8 mouse cellular contexts compared by ENCODE assay signal in the genomic region with DNA sequence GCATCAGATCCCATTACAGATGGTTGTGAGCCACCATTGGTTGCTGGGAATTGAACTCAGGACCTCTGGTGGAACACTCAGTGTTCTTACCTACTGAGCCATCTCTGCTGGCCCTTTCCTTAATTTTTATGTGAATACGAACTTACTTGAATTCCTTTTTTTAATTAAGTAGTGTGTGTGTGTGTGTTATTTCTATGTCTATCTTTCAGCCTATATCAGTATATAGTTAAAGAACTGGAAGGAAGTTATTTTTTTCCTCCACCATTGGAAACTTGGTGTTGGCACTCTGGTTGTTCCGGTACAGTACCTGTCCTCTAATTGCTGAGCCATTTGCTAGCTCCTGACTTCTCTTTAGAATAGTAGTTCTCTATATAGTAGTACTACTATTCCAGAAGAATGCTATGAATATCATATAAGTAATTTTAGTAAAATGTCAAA. TPM values are rescaled to one million over a fixed set of nuclear protein-coding genes. Genes with fewer than 3 reads are reported as not detected.
DNase-seq lines count a peak whose midpoint lies in the region; ATAC-seq and TF ChIP-seq lines count a peak whose summit lies in the region.

No protein-coding gene starts in this region.

- intact Hi-C loops in left cerebral cortex, adult 2 months (cut with DNase I), result no loop called here
- intact Hi-C loops in left cerebral cortex, postnatal 4 days (cut with DNase I), result no loop called here

- H3K9me3 ChIP-seq in hindbrain, embryonic 14.5 days (ENCODE audit: control insufficient read depth, low read length), result no peaks in the 10 kb centered on the region
- no peaks in the 10 kb centered on the region for H3K9me3 ChIP-seq in midbrain, embryonic 12.5 days

- peaks cover 2% of the 10 kb centered on the region; the same call in 1 of the 2 replicates for H3K4me1 ChIP-seq in cortical plate, adult 2 months (ENCODE audit: control insufficient read depth, insufficient read depth, low read length)
- peaks cover 7% of the 10 kb centered on the region for H3K4me1 ChIP-seq in hindbrain, embryonic 14.5 days (replicated peaks; ENCODE audit: control insufficient read depth, insufficient read depth, low read length)
- H3K4me1 ChIP-seq in midbrain, embryonic 12.5 days, result peaks cover 9% of the 10 kb centered on the region

- H3K9ac ChIP-seq in hindbrain, embryonic 14.5 days, result peak overlapping the region; percentile 38
- H3K9ac ChIP-seq in midbrain, embryonic 12.5 days (replicated peaks), result no peak overlapping the region

- H3K27ac ChIP-seq in left cerebral cortex, adult 2 months, result peak overlapping the region; percentile 99; the same call in 1 of the 2 replicates
- H3K27ac ChIP-seq in cortical plate, adult 2 months (ENCODE audit: insufficient read depth, low read length), result no peak overlapping the region
- no peak overlapping the region; the same call in 1 of the 2 replicates for H3K27ac ChIP-seq in hindbrain, embryonic 14.5 days
- no peak overlapping the region for H3K27ac ChIP-seq in midbrain, embryonic 12.5 days (replicated peaks)

- peak overlapping the region; percentile 51 for H3K4me2 ChIP-seq in hindbrain, embryonic 14.5 days (replicated peaks)
- peak overlapping the region; percentile 49 for H3K4me2 ChIP-seq in midbrain, embryonic 12.5 days (replicated peaks)

- no peaks in the 10 kb centered on the region for H3K36me3 ChIP-seq in hindbrain, embryonic 14.5 days (replicated peaks; ENCODE audit: control insufficient read depth, insufficient read depth)
- H3K36me3 ChIP-seq in midbrain, embryonic 12.5 days, result no peaks in the 10 kb centered on the region

- DNase-seq in left cerebral cortex, adult 2 months (ENCODE audit: extremely low spot score in 1 of 2, low spot score in 2 of 2), result no peak
- DNase-seq in left cerebral cortex, postnatal 4 days, result no peak
- no peak for DNase-seq in hindbrain, embryonic 14.5 days (ENCODE audit: low spot score)
- no peak for DNase-seq in left cerebral cortex, adult 18-20 months (ENCODE audit: low spot score in 2 of 2)

- no peak for TF ChIP-seq POLR2A in cortical plate, adult 2 months (IDR thresholded peaks at IDR 0.05; ENCODE audit: extremely low read depth, insufficient read depth, low read length)

- ATAC-seq in hindbrain, embryonic 14.5 days (ENCODE audit: low FRiP score), result no peak
- no peak for ATAC-seq in midbrain, embryonic 12.5 days (ENCODE audit: low FRiP score, low read depth)
- ATAC-seq in megakaryocyte-erythroid progenitor cell, adult 5-6 weeks (replicated peaks; ENCODE audit: low FRiP score, low TSS enrichment, poor library complexity, severe bottlenecking), result no peak
- no peak for ATAC-seq in megakaryocyte progenitor cell, adult 5-6 weeks (replicated peaks; ENCODE audit: poor library complexity)

- no peaks in the 10 kb centered on the region for H3K27me3 ChIP-seq in hindbrain, embryonic 14.5 days (ENCODE audit: control insufficient read depth, insufficient read depth, low read length)
- no peaks in the 10 kb centered on the region for H3K27me3 ChIP-seq in midbrain, embryonic 12.5 days

- H3K4me3 ChIP-seq in left cerebral cortex, adult 2 months, result peak overlapping the region; percentile 53
- H3K4me3 ChIP-seq in cortical plate, adult 2 months (ENCODE audit: insufficient read depth, low read length), result peak overlapping the region; percentile 49; the same call in 1 of the 2 replicates
- H3K4me3 ChIP-seq in hindbrain, embryonic 14.5 days (replicated peaks; ENCODE audit: low read length), result peak overlapping the region; percentile 37
- H3K4me3 ChIP-seq in midbrain, embryonic 12.5 days, result peak overlapping the region; percentile 52

- no peak for TF ChIP-seq CTCF in left cerebral cortex, adult 2 months (IDR thresholded peaks at IDR 0.05)
- TF ChIP-seq CTCF in cortical plate, adult 2 months (IDR thresholded peaks at IDR 0.05; ENCODE audit: extremely low read depth, insufficient read depth, low read length), result no peak

- WGBS in hindbrain, embryonic 14.5 days, result 19% methylated on average over 2 of the region's 2 CpGs
- WGBS in midbrain, embryonic 12.5 days, result 18% methylated on average over 2 of the region's 2 CpGs

RNA-seq across cellular contexts. Expression of gene Pdia4, which starts 32.6 kb away (rescaled TPM):
- total RNA-seq in left cerebral cortex, adult 2 months (2021), result 10 to 100 TPM; 54.7 to 58.1 TPM
- 10 to 100 TPM; 63.0 to 73.0 TPM for total RNA-seq in left cerebral cortex, postnatal 4 days (2021)
- polyA plus RNA-seq in cortical plate, adult 2 months (2012; rRNA removed), result 29.4 and 33.2 TPM in 2 replicates
- 149 and 168 TPM in 2 replicates for polyA plus RNA-seq in hindbrain, embryonic 14.5 days (2014; fragmentation: Nextera tagmentation; extraction: Ambion mirVana)
- 204 and 215 TPM in 2 replicates for polyA plus RNA-seq in midbrain, embryonic 12.5 days (2016; fragmentation: Nextera tagmentation; extraction: Ambion mirVana)
- 35.8 and 38.1 TPM in 2 replicates for total RNA-seq in megakaryocyte-erythroid progenitor cell, adult 5-6 weeks (2014; fragmentation: Nextera tagmentation)
- 152 and 153 TPM in 2 replicates for total RNA-seq in megakaryocyte-erythroid progenitor cell, adult 5-6 weeks (2017)
- total RNA-seq in megakaryocyte progenitor cell, adult 5-6 weeks (2015), result 158 and 161 TPM in 2 replicates
- 480 and 490 TPM in 2 replicates for total RNA-seq in megakaryocyte progenitor cell, adult 5-6 weeks (2017)
- total RNA-seq in left cerebral cortex, adult 18-20 months (2021), result 10 to 100 TPM; 55.9 to 63.5 TPM

RNA-seq across cellular contexts. Expression of gene Zfp786, which starts 50.1 kb away (rescaled TPM):
- total RNA-seq in left cerebral cortex, adult 2 months (2021), result 1 to 10 TPM; 5.4 to 6.1 TPM
- 10 to 100 TPM; 12.4 to 13.9 TPM for total RNA-seq in left cerebral cortex, postnatal 4 days (2021)
- 2.0 and 2.3 TPM in 2 replicates for polyA plus RNA-seq in cortical plate, adult 2 months (2012; rRNA removed)
- 13.6 and 13.7 TPM in 2 replicates for polyA plus RNA-seq in hindbrain, embryonic 14.5 days (2014; fragmentation: Nextera tagmentation; extraction: Ambion mirVana)
- 13.1 and 14.1 TPM in 2 replicates for polyA plus RNA-seq in midbrain, embryonic 12.5 days (2016; fragmentation: Nextera tagmentation; extraction: Ambion mirVana)
- 0.87 and 2.4 TPM in 2 replicates for total RNA-seq in megakaryocyte-erythroid progenitor cell, adult 5-6 weeks (2014; fragmentation: Nextera tagmentation)
- total RNA-seq in megakaryocyte-erythroid progenitor cell, adult 5-6 weeks (2017), result 0.70 and 4.2 TPM in 2 replicates
- total RNA-seq in megakaryocyte progenitor cell, adult 5-6 weeks (2015), result 0.81 and 1.5 TPM in 2 replicates
- total RNA-seq in megakaryocyte progenitor cell, adult 5-6 weeks (2017), result 2.3 and 2.7 TPM in 2 replicates
- 1 to 10 TPM; 5.2 to 6.2 TPM for total RNA-seq in left cerebral cortex, adult 18-20 months (2021)

RNA-seq across cellular contexts. Expression of gene Zfp398, which starts 54.9 kb away (rescaled TPM):
- 10 to 100 TPM; 22.1 to 24.0 TPM for total RNA-seq in left cerebral cortex, adult 2 months (2021)
- total RNA-seq in left cerebral cortex, postnatal 4 days (2021), result 10 to 100 TPM; 26.9 to 27.6 TPM
- polyA plus RNA-seq in cortical plate, adult 2 months (2012; rRNA removed), result 14.2 and 14.6 TPM in 2 replicates
- polyA plus RNA-seq in hindbrain, embryonic 14.5 days (2014; fragmentation: Nextera tagmentation; extraction: Ambion mirVana), result 15.7 and 18.6 TPM in 2 replicates
- 13.7 and 14.1 TPM in 2 replicates for polyA plus RNA-seq in midbrain, embryonic 12.5 days (2016; fragmentation: Nextera tagmentation; extraction: Ambion mirVana)
- total RNA-seq in megakaryocyte-erythroid progenitor cell, adult 5-6 weeks (2014; fragmentation: Nextera tagmentation), result 18.4 and 19.4 TPM in 2 replicates
- total RNA-seq in megakaryocyte-erythroid progenitor cell, adult 5-6 weeks (2017), result 15.7 and 20.1 TPM in 2 replicates
- 18.2 and 24.0 TPM in 2 replicates for total RNA-seq in megakaryocyte progenitor cell, adult 5-6 weeks (2015)
- 13.7 and 18.3 TPM in 2 replicates for total RNA-seq in megakaryocyte progenitor cell, adult 5-6 weeks (2017)
- 10 to 100 TPM; 21.0 to 21.3 TPM for total RNA-seq in left cerebral cortex, adult 18-20 months (2021)
